Comparison of ENCODE assay signal across 8 mouse cellular contexts in the genomic region with DNA sequence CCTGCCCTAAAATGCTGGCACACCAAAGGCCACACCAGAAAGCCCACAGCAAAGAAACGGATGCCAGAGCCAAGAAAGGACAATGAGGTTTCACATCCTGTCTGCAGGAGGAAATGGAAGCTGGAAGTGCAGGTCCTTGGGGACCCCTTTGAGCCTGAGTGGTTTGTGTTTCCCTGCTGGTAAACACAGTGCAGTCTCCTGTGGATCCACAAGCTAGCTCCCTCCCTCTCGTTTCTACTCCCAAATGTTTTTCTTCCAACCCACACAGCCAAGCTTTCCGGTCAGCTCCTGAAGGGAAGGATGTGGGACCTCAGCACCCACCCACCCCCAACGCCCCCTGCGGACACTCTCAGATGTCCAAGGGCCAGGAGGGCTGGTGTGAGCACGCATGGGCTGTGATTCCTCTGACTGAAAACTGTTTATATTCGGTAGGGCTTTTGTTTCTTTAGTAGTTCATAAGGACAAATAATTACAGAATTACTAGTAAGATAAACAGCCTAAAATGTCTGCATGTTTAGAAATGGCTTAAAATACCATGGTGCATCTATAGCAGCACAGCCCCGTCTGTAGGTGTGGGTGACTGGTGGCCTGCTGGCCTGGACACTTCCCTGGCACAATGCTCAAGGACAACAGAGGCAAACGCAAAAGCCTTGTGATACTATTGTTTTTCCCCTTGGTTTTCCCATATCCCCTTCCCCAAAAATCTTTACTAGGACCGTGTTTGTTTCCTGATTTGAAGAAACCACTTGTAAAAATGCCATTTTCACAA. TPM values are rescaled to one million over a fixed set of nuclear protein-coding genes. Genes with fewer than 3 reads are reported as not detected.
A peak's percentile ranks its signal among the peaks of the same experiment; 100 is the strongest.
DNase-seq lines count a peak whose midpoint lies in the region; ATAC-seq and TF ChIP-seq lines count a peak whose summit lies in the region.

No protein-coding gene starts in this region.

- H3K9me3 ChIP-seq in liver, embryonic 12.5 days (replicated peaks): no peaks in the 10 kb centered on the region

- TF ChIP-seq POLR2A in embryonic fibroblast, embryonic 13.5 days (IDR thresholded peaks at IDR 0.05; ENCODE audit: low read depth, low read length): no peak

- DNase-seq in ovary, postnatal 14 days (ENCODE audit: low spot score): peak; percentile 25
- DNase-seq in ovary, postnatal 36 days (ENCODE audit: low spot score): no peak
- peak; percentile 48 to 61 for DNase-seq in heart, postnatal 36 days
- no peak for DNase-seq in right cerebral cortex, postnatal 25 days
- no peak for DNase-seq in cerebellum, adult 11 months
- no peak for DNase-seq in Muller cell, postnatal 12 days (ENCODE audit: inconsistent ontology term)

- no peak overlapping the region for H3K9ac ChIP-seq in liver, embryonic 12.5 days

- WGBS in liver, embryonic 12.5 days (ENCODE audit: insufficient replicate concordance): 39% methylated on average over 10 of the region's 10 CpGs

- 0 out of 2 replicates have a peak overlapping the region, but pooled peaks have one; percentile 3 for H3K27ac ChIP-seq in embryonic fibroblast, embryonic 13.5 days (ENCODE audit: insufficient read depth, low read length)
- H3K27ac ChIP-seq in liver, embryonic 12.5 days: 0 out of 2 replicates have a peak overlapping the region, but pooled peaks have one; percentile 41

- no peaks in the 10 kb centered on the region for H3K27me3 ChIP-seq in liver, embryonic 12.5 days (replicated peaks)

- no peak overlapping the region for H3K4me3 ChIP-seq in embryonic fibroblast, embryonic 13.5 days (ENCODE audit: insufficient read depth, low read length)
- H3K4me3 ChIP-seq in liver, embryonic 12.5 days: no peak overlapping the region

- H3K4me1 ChIP-seq in embryonic fibroblast, embryonic 13.5 days (ENCODE audit: control insufficient read depth, insufficient read depth, low read length): no peaks in the 10 kb centered on the region; the same call in 1 of the 2 replicates
- H3K4me1 ChIP-seq in liver, embryonic 12.5 days: peaks cover 36% of the 10 kb centered on the region

- H3K4me2 ChIP-seq in liver, embryonic 12.5 days: no peak overlapping the region

- TF ChIP-seq CTCF in embryonic fibroblast, embryonic 13.5 days (IDR thresholded peaks at IDR 0.05; ENCODE audit: borderline replicate concordance, insufficient read depth, low read length): no peak

- peaks cover 15% of the 10 kb centered on the region; the same call in 1 of the 2 replicates for H3K36me3 ChIP-seq in liver, embryonic 12.5 days

- intact Hi-C loops in heart, postnatal 36 days (cut with DNase I): loop anchor here (2.0 to 10.0 kb wide), 4 partner anchors 29 to 363 kb away; a partner anchor contains a TSS

- no peak for ATAC-seq in liver, embryonic 12.5 days

RNA-seq across cellular contexts. Expression of a gene that starts 44.9 kb away (rescaled TPM):
- polyA plus RNA-seq in embryonic fibroblast, embryonic 13.5 days (2011; ENCODE audit: insufficient read length, low read depth, missing spikeins): 65.4 and 89.6 TPM in 2 replicates
- total RNA-seq in heart, postnatal 36 days (2021): 10 to 100 TPM; 14.4 to 21.4 TPM
- 49.3 and 50.3 TPM in 2 replicates for polyA plus RNA-seq in liver, embryonic 12.5 days (2016; fragmentation: Nextera tagmentation; extraction: Ambion mirVana)

Comparison
In these comparisons a context has a peak if more than half of its experiments do, and no peak if none do; other contexts are left out.
1. DNase-seq: peak in ovary, postnatal 14 days (single experiment) and heart, postnatal 36 days (2 of 2); none in ovary, postnatal 36 days (single experiment), right cerebral cortex, postnatal 25 days (single experiment), cerebellum, adult 11 months (single experiment) and Muller cell, postnatal 12 days (single experiment).